Mouse (Mus musculus): ENCODE measurements around the gene Zfp1. TPM values are rescaled to one million over a fixed set of nuclear protein-coding genes. Genes with fewer than 3 reads are reported as not detected.

The Zfp1 gene
- total RNA-seq, 1 experiment, result 18.7 TPM

GRCm38 (mm10) chr8:111614786-111615701, 28.2 kb upstream of the Zfp1 start:
- peaks cover 7% of the 10 kb centered on the region; the same call in 1 of the 2 replicates for H3K36me3 ChIP-seq (ENCODE audit: control insufficient read depth, insufficient read depth, low read length, poor library complexity, severe bottlenecking)
- no peak overlapping the region for H3K9ac ChIP-seq (ENCODE audit: insufficient read depth, low read depth, low read length, poor library complexity, severe bottlenecking)
- no peak overlapping the region for H3K27ac ChIP-seq (ENCODE audit: insufficient read depth, low read depth, low read length, poor library complexity, severe bottlenecking)
- in situ Hi-C loops (cut with MboI; ENCODE audit: low sequenced_read_pairs in 2 of 2, unreplicated experiment in 2 of 2), result no loop called here
- H3K4me1 ChIP-seq (ENCODE audit: control insufficient read depth in 2 of 2, insufficient read depth in 2 of 2, low read length in 2 of 2, poor library complexity in 1 of 2), result peaks cover 8 to 44% of the 10 kb centered on the region in 2 experiments; a peak in 3 of 4 replicates
- no peak overlapping the region for H3K4me3 ChIP-seq (ENCODE audit: insufficient read depth in 1 of 2, low read depth in 1 of 2, low read length in 2 of 2, poor library complexity in 1 of 2, severe bottlenecking in 1 of 2)
- H3K9me3 ChIP-seq (ENCODE audit: control insufficient read depth, insufficient read depth, low read depth, low read length), result no peaks in the 10 kb centered on the region
- no peak for DNase-seq (ENCODE audit: low read depth, low spot score)
- TF ChIP-seq ZC3H11A (IDR thresholded peaks at IDR 0.05; ENCODE audit: borderline replicate concordance, low read depth, low read length) (no peak), CHD2 (IDR thresholded peaks at IDR 0.05; ENCODE audit: low read depth, low read length) (no peak), ZNF384 (IDR thresholded peaks at IDR 0.05; ENCODE audit: low read depth, low read length) (no peak), HCFC1 (IDR thresholded peaks at IDR 0.05; ENCODE audit: borderline replicate concordance, insufficient read depth, low read length) (no peak), MAFK (IDR thresholded peaks at IDR 0.05; ENCODE audit: insufficient read depth, low read depth, low read length) (no peak)

GRCm38 (mm10) chr8:111617812-111618211, 25.4 kb upstream of the Zfp1 start:
- Histone ChIP-seq H3K36me3 (ENCODE audit: control insufficient read depth, insufficient read depth, low read length, poor library complexity, severe bottlenecking) (peaks cover 11% of the 10 kb centered on the region; the same call in 1 of the 2 replicates), H3K9me3 (ENCODE audit: control insufficient read depth, insufficient read depth, low read depth, low read length) (no peaks in the 10 kb centered on the region), H3K4me3 (ENCODE audit: insufficient read depth in 1 of 2, low read depth in 1 of 2, low read length in 2 of 2, poor library complexity in 1 of 2, severe bottlenecking in 1 of 2) (no peak overlapping the region), H3K4me1 (ENCODE audit: control insufficient read depth in 2 of 2, insufficient read depth in 2 of 2, low read length in 2 of 2, poor library complexity in 1 of 2) (peaks cover 4 to 45% of the 10 kb centered on the region in 2 experiments), H3K9ac (ENCODE audit: insufficient read depth, low read depth, low read length, poor library complexity, severe bottlenecking) (no peak overlapping the region), H3K27ac (ENCODE audit: insufficient read depth, low read depth, low read length, poor library complexity, severe bottlenecking) (no peak overlapping the region)
- in situ Hi-C loops (cut with MboI; ENCODE audit: low sequenced_read_pairs in 2 of 2, unreplicated experiment in 2 of 2), result no loop called here
- no peak for DNase-seq (ENCODE audit: low read depth, low spot score)
- no peak for TF ChIP-seq MAFK (IDR thresholded peaks at IDR 0.05; ENCODE audit: insufficient read depth, low read depth, low read length)
- no peak for TF ChIP-seq ZC3H11A (IDR thresholded peaks at IDR 0.05; ENCODE audit: borderline replicate concordance, low read depth, low read length)
- TF ChIP-seq ZNF384 (IDR thresholded peaks at IDR 0.05; ENCODE audit: low read depth, low read length), result no peak

GRCm38 (mm10) chr8:111618273-111618672, 24.9 kb upstream of the Zfp1 start:
- in situ Hi-C loops (cut with MboI; ENCODE audit: low sequenced_read_pairs in 2 of 2, unreplicated experiment in 2 of 2), result no loop called here
- Histone ChIP-seq H3K9me3 (ENCODE audit: control insufficient read depth, insufficient read depth, low read depth, low read length) (no peaks in the 10 kb centered on the region), H3K36me3 (ENCODE audit: control insufficient read depth, insufficient read depth, low read length, poor library complexity, severe bottlenecking) (peaks cover 13% of the 10 kb centered on the region; the same call in 1 of the 2 replicates), H3K4me3 (ENCODE audit: insufficient read depth in 1 of 2, low read depth in 1 of 2, low read length in 2 of 2, poor library complexity in 1 of 2, severe bottlenecking in 1 of 2) (no peak overlapping the region), H3K9ac (ENCODE audit: insufficient read depth, low read depth, low read length, poor library complexity, severe bottlenecking) (no peak overlapping the region), H3K27ac (ENCODE audit: insufficient read depth, low read depth, low read length, poor library complexity, severe bottlenecking) (no peak overlapping the region), H3K4me1 (ENCODE audit: control insufficient read depth in 2 of 2, insufficient read depth in 2 of 2, low read length in 2 of 2, poor library complexity in 1 of 2) (peaks cover 3 to 48% of the 10 kb centered on the region in 2 experiments; a peak in 3 of 4 replicates)
- TF ChIP-seq CHD2 (IDR thresholded peaks at IDR 0.05; ENCODE audit: low read depth, low read length), result no peak
- TF ChIP-seq ZC3H11A (IDR thresholded peaks at IDR 0.05; ENCODE audit: borderline replicate concordance, low read depth, low read length), result no peak
- no peak for TF ChIP-seq HCFC1 (IDR thresholded peaks at IDR 0.05; ENCODE audit: borderline replicate concordance, insufficient read depth, low read length)
- TF ChIP-seq ZNF384 (IDR thresholded peaks at IDR 0.05; ENCODE audit: low read depth, low read length), result no peak
- TF ChIP-seq MAFK (IDR thresholded peaks at IDR 0.05; ENCODE audit: insufficient read depth, low read depth, low read length), result no peak
- no peak for DNase-seq (ENCODE audit: low read depth, low spot score)

- Histone ChIP-seq H3K9me3 (ENCODE audit: control insufficient read depth, insufficient read depth, low read depth, low read length) (no peaks in the 10 kb centered on the region), H3K27ac (ENCODE audit: insufficient read depth, low read depth, low read length, poor library complexity, severe bottlenecking) (no peak overlapping the region), H3K4me1 (ENCODE audit: control insufficient read depth in 2 of 2, insufficient read depth in 2 of 2, low read length in 2 of 2, poor library complexity in 1 of 2) (peaks cover 3 to 46% of the 10 kb centered on the region in 2 experiments; a peak in 3 of 4 replicates), H3K36me3 (ENCODE audit: control insufficient read depth, insufficient read depth, low read length, poor library complexity, severe bottlenecking) (peaks cover 13% of the 10 kb centered on the region; the same call in 1 of the 2 replicates), H3K4me3 (ENCODE audit: insufficient read depth in 1 of 2, low read depth in 1 of 2, low read length in 2 of 2, poor library complexity in 1 of 2, severe bottlenecking in 1 of 2) (no peak overlapping the region), H3K9ac (ENCODE audit: insufficient read depth, low read depth, low read length, poor library complexity, severe bottlenecking) (no peak overlapping the region)
- in situ Hi-C loops (cut with MboI; ENCODE audit: low sequenced_read_pairs in 2 of 2, unreplicated experiment in 2 of 2), result no loop called here
- TF ChIP-seq HCFC1 (IDR thresholded peaks at IDR 0.05; ENCODE audit: borderline replicate concordance, insufficient read depth, low read length) (no peak), ZNF384 (IDR thresholded peaks at IDR 0.05; ENCODE audit: low read depth, low read length) (no peak), CHD2 (IDR thresholded peaks at IDR 0.05; ENCODE audit: low read depth, low read length) (no peak), MAFK (IDR thresholded peaks at IDR 0.05; ENCODE audit: insufficient read depth, low read depth, low read length) (no peak), ZC3H11A (IDR thresholded peaks at IDR 0.05; ENCODE audit: borderline replicate concordance, low read depth, low read length) (no peak)
- no peak for DNase-seq (ENCODE audit: low read depth, low spot score)
Measured at GRCm38 (mm10) chr8:111619936-111620335, 23.3 kb upstream of the Zfp1 start.
